Mouse (Mus musculus): ENCODE measurements around the gene Nphp4. TPM values are rescaled to one million over a fixed set of nuclear protein-coding genes. Genes with fewer than 3 reads are reported as not detected.

Gene Nphp4
- polyA plus RNA-seq (2021; fragmentation: Nextera tagmentation): 2.2 and 2.4 TPM in 2 replicates
- long read RNA-seq, experiment 1, full-length matches to known transcripts: 1 of 21 reads
- long read RNA-seq, experiment 1, partial matches to known transcripts: 5 of 21 reads
- long read RNA-seq, experiment 1, other reads (novel, unspliced or antisense): 15 of 21 reads
- long read RNA-seq, experiment 2, partial matches to known transcripts: 1 of 4 reads
- long read RNA-seq, experiment 2, other reads (novel, unspliced or antisense): 3 of 4 reads

GRCm38 (mm10) chr4:152476427-152477023, at the start of gene Nphp4:
TSS of gene Nphp4 (plus strand) at chr4:152476706.

GRCm38 (mm10) chr4:152477466-152478223, 1.1 kb downstream of the Nphp4 start, which contains the start of gene Kcnab2:
TSS of gene Kcnab2 (minus strand) at chr4:152477871.

Other genes starting within 250 kb of the Nphp4 start
- gene Gpr153, start 202.5 kb upstream of the Nphp4 start, polyA plus RNA-seq (2021; fragmentation: Nextera tagmentation): 2.4 and 6.7 TPM in 2 replicates
- 0.13 and 0.26 TPM in 2 replicates for gene Hes3, start 185.0 kb upstream of the Nphp4 start, polyA plus RNA-seq (2021; fragmentation: Nextera tagmentation)
- 17.0 and 18.5 TPM in 2 replicates for gene Icmt, start 179.5 kb upstream of the Nphp4 start, polyA plus RNA-seq (2021; fragmentation: Nextera tagmentation)
- gene Rnf207, start 157.7 kb upstream of the Nphp4 start, polyA plus RNA-seq (2021; fragmentation: Nextera tagmentation): 1.6 and 1.9 TPM in 2 replicates
- 355 and 361 TPM in 2 replicates for gene Rpl22, start 151.0 kb upstream of the Nphp4 start, polyA plus RNA-seq (2021; fragmentation: Nextera tagmentation)
- 73.6 and 117 TPM in 2 replicates for gene Chd5, start 138.1 kb upstream of the Nphp4 start, polyA plus RNA-seq (2021; fragmentation: Nextera tagmentation)
- gene Kcnab2, start 1.2 kb downstream of the Nphp4 start, polyA plus RNA-seq (2021; fragmentation: Nextera tagmentation): 83.0 and 111 TPM in 2 replicates

All from left cerebral cortex, adult 6 months (tissue).